Mouse (Mus musculus) heart, postnatal 0 days (tissue): ENCODE data around the gene Stxbp6. TPM values are rescaled to one million over a fixed set of nuclear protein-coding genes. Genes with fewer than 3 reads are reported as not detected.
"Not testable (repeated sequence)": the region's sequence is repeated elsewhere in the genome, so short reads cannot be mapped to it uniquely, and the experiment has no call there.

Source experiments
- ATAC-seq: fragments of 200-750 bp; cut with Nextera tagmentation; 2 replicates; pipeline ENCODE4 v1.8.0; 2017; ENCODE audit warnings: low read depth, moderate number of reproducible peaks, moderate library complexity; ENCODE audit not compliant: insufficient read depth
- DNase-seq: peaks from one replicate; pipeline ENCODE4 v3.0.0-alpha.2; 2016; ENCODE audit warnings: low spot score
- H3K27ac ChIP-seq: fragments of 300-500 bp; sonication (generic); 2 replicates; pipeline ENCODE4 v1.5.1; 2014; ENCODE audit warnings: low read depth, mild to moderate bottlenecking
- H3K27me3 ChIP-seq: fragments of 300-500 bp; sonication (generic); 2 replicates; pipeline ENCODE4 v1.6.1; 2014; ENCODE audit warnings: low read length, mixed read lengths; ENCODE audit not compliant: control insufficient read depth, insufficient read depth
- H3K36me3 ChIP-seq: fragments of 300-500 bp; sonication (generic); replicated peaks from 2 replicates; pipeline ENCODE4 v1.6.1; 2014; ENCODE audit warnings: low read length, mixed read lengths; ENCODE audit not compliant: control insufficient read depth, insufficient read depth
- H3K4me1 ChIP-seq: fragments of 300-500 bp; sonication (generic); 2 replicates; pipeline ENCODE4 v1.6.1; 2014; ENCODE audit warnings: antibody characterized with exemption; ENCODE audit not compliant: control insufficient read depth, insufficient read depth
- H3K4me2 ChIP-seq: fragments of 300-500 bp; sonication (generic); 2 replicates; pipeline ENCODE4 v1.6.1; 2014; ENCODE audit warnings: low read depth, mild to moderate bottlenecking, low read length, moderate library complexity
- H3K4me3 ChIP-seq: fragments of 300-500 bp; sonication (generic); 2 replicates; pipeline ENCODE4 v1.5.1; 2014; ENCODE audit warnings: low read depth, low read length
- H3K9ac ChIP-seq: fragments of 300-500 bp; sonication (generic); replicated peaks from 2 replicates; pipeline ENCODE4 v1.6.1; 2014; ENCODE audit warnings: low read depth, low read length, mixed read lengths
- H3K9me3 ChIP-seq: fragments of 300-500 bp; sonication (generic); replicated peaks from 2 replicates; pipeline ENCODE4 v1.6.1; 2016; ENCODE audit warnings: low read length; ENCODE audit not compliant: control insufficient read depth
- CTCF ChIP-seq: IDR thresholded peaks from 2 replicates; pipeline ENCODE4 v1.5.1; 2016; ENCODE audit warnings: antibody characterized with exemption, control low read depth, low read depth
- EP300 ChIP-seq: IDR thresholded peaks from 2 replicates; pipeline ENCODE4 v1.6.1; 2016; ENCODE audit warnings: antibody characterized with exemption, low read depth
- WGBS: fragments of 180-500 bp; shearing (Covaris S2); extraction: QIAGEN DNeasy Blood & Tissue Kit; methylation state at CpG from one replicate; pipeline ENCODE4 v1.1.7; 2014; 5-methylcytosine and 5-hydroxymethylcytosine counted together
- polyA plus RNA-seq: library from polyadenylated mRNA; unstranded; fragments of >200 nt; fragmentation: Nextera tagmentation; extraction: Ambion mirVana; gene quantifications from 2 replicates; pipeline ENCODE4 v1.2.1, GENCODE M21; 2015
- total RNA-seq: library from RNA; depleted of rRNA; stranded (reverse); fragments of >200 nt; gene quantifications from 2 replicates; pipeline ENCODE4 v1.2.3, GENCODE M21; 2014; ENCODE audit warnings: low replicate concordance; rRNA removed

The Stxbp6 gene
- total RNA-seq (8.0 and 14.5 TPM in 2 replicates), polyA plus RNA-seq (9.1 and 10.9 TPM in 2 replicates)

GRCm38 (mm10) chr12:45074611-45075342 is at the start of gene Stxbp6:
TSS of gene Stxbp6 (minus strand) at chr12:45074709.
- 0 out of 2 replicates have a peak, but pooled peaks cover 7% of the 10 kb centered on the region for H3K4me1 ChIP-seq
- peak; percentile 85 for DNase-seq
- peak within 1 kb of the TSS; percentile 72 for H3K9ac ChIP-seq
- H3K4me3 ChIP-seq = peak within 1 kb of the TSS; percentile 77
- under 1% methylated on average over 20 of the region's 20 CpGs for WGBS
- no peaks in the 10 kb centered on the region for H3K36me3 ChIP-seq
- no peak for TF ChIP-seq CTCF
- TF ChIP-seq EP300 = no peak
- H3K27me3 ChIP-seq = no peaks in the 10 kb centered on the region
- H3K9me3 ChIP-seq = no peaks in the 10 kb centered on the region
- H3K4me2 ChIP-seq = peak within 1 kb of the TSS; percentile 99
- peak; percentile 15; the same call in 1 of the 2 replicates for ATAC-seq
- H3K27ac ChIP-seq = peak within 1 kb of the TSS; percentile 87

GRCm38 (mm10) chr12:45102954-45103353 is 28.4 kb upstream of the Stxbp6 start:
- not testable (repeated sequence) for H3K4me3 ChIP-seq, DNase-seq, H3K4me2 ChIP-seq, H3K27ac ChIP-seq, H3K9ac ChIP-seq, ATAC-seq, H3K36me3 ChIP-seq, H3K4me1 ChIP-seq, H3K27me3 ChIP-seq, H3K9me3 ChIP-seq
- WGBS = 64% methylated on average over 2 of the region's 2 CpGs

- no peaks in the 10 kb centered on the region for H3K27me3 ChIP-seq
- no peak overlapping the region for H3K27ac ChIP-seq
- H3K9ac ChIP-seq = no peak overlapping the region
- no peaks in the 10 kb centered on the region for H3K4me1 ChIP-seq
- 57% methylated on average over 2 of the region's 2 CpGs for whole genome bisulfite sequencing
- ATAC-seq (no peak), DNase-seq (no peak)
- H3K4me2 ChIP-seq = no peak overlapping the region
- H3K9me3 ChIP-seq = 0 out of 2 replicates have a peak, but pooled peaks cover 5% of the 10 kb centered on the region
- H3K36me3 ChIP-seq = no peaks in the 10 kb centered on the region
- TF ChIP-seq CTCF (no peak), EP300 (no peak)
- no peak overlapping the region for H3K4me3 ChIP-seq
Measured at GRCm38 (mm10) chr12:45093732-45094131, 19.2 kb upstream of the Stxbp6 start.

- H3K27ac ChIP-seq = no peak overlapping the region
- 42% methylated on average over 3 of the region's 3 CpGs for WGBS
- ATAC-seq = no peak
Measured at GRCm38 (mm10) chr12:45092444-45092843, 17.9 kb upstream of the Stxbp6 start.

GRCm38 (mm10) chr12:45083145-45083475 is 8.6 kb upstream of the Stxbp6 start:
- H3K4me3 ChIP-seq = no peak overlapping the region

More at GRCm38 (mm10) chr12:45092444-45092843, 17.9 kb upstream of the Stxbp6 start:
- H3K27me3 ChIP-seq = no peaks in the 10 kb centered on the region
- TF ChIP-seq EP300 (no peak), CTCF (no peak)
- H3K4me1 ChIP-seq = no peaks in the 10 kb centered on the region
- H3K4me3 ChIP-seq = no peak overlapping the region
- no peak for DNase-seq
- H3K36me3 ChIP-seq = no peaks in the 10 kb centered on the region
- no peak overlapping the region for H3K9ac ChIP-seq
- H3K4me2 ChIP-seq = no peak overlapping the region
- H3K9me3 ChIP-seq = 0 out of 2 replicates have a peak, but pooled peaks cover 5% of the 10 kb centered on the region

More at GRCm38 (mm10) chr12:45083145-45083475, 8.6 kb upstream of the Stxbp6 start:
- DNase-seq (no peak), ATAC-seq (no peak)
- Histone ChIP-seq H3K27ac (no peak overlapping the region), H3K4me1 (no peaks in the 10 kb centered on the region), H3K9ac (no peak overlapping the region), H3K36me3 (no peaks in the 10 kb centered on the region), H3K27me3 (no peaks in the 10 kb centered on the region), H3K9me3 (no peaks in the 10 kb centered on the region), H3K4me2 (no peak overlapping the region)
- TF ChIP-seq EP300 (no peak), CTCF (no peak)
- WGBS = 54% methylated on average over 1 of the region's 1 CpGs
